Mouse (Mus musculus): ENCODE results near the gene Tekt3.

The Tekt3 gene

DNA sequence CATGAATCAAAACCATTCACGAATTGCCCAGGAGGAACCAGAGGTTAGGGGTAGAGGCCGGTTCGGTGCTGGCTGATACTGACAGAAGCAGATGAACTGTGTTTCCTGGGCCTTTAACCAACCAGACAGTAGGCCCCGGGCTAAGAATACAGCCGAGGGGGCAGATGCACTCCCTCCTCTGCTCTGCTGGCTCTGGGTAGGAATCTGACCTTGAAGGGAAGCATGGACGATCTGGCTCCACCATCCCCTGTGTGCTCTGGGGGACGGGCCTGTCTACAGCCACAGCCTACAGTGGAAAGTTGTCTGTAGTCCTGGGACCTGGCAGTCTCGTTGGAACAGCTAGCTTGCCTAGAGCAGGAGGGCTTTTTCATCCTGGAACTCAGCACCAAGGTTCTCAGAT is 82.0 kb downstream of the Tekt3 start:
- no peak for DNase-seq (ENCODE audit: low read depth in 2 of 2, low spot score in 2 of 2)

Data from CD8-positive naive resting alpha-beta T cell, adult 2 months (primary cell).